Mouse (Mus musculus) forebrain, postnatal 0 days (tissue): ENCODE results near the gene Psma7. TPM values are rescaled to one million over a fixed set of nuclear protein-coding genes. Genes with fewer than 3 reads are reported as not detected.

Source experiments
- ATAC-seq: fragments of 200-750 bp; cut with Nextera tagmentation; 2 replicates; pipeline ENCODE4 v1.8.0; 2017; ENCODE audit warnings: mild to moderate bottlenecking, moderate library complexity
- DNase-seq: peaks from one replicate; pipeline ENCODE4 v3.0.0-alpha.2; 2015
- H3K27ac ChIP-seq: fragments of 300-500 bp; sonication (generic); 2 replicates; pipeline ENCODE4 v1.5.1; 2014; ENCODE audit warnings: low read depth, mild to moderate bottlenecking, antibody characterized with exemption, low read length, moderate library complexity, mixed read lengths
- H3K27me3 ChIP-seq: fragments of 300-500 bp; sonication (generic); 2 replicates; pipeline ENCODE4 v1.6.1; 2014; ENCODE audit warnings: mild to moderate bottlenecking, low read length, mixed read lengths; ENCODE audit not compliant: insufficient read depth
- H3K36me3 ChIP-seq: fragments of 300-500 bp; sonication (generic); 2 replicates; pipeline ENCODE4 v1.6.1; 2014; ENCODE audit warnings: mild to moderate bottlenecking, moderate library complexity; ENCODE audit not compliant: insufficient read depth
- H3K4me1 ChIP-seq: fragments of 300-500 bp; sonication (generic); 2 replicates; pipeline ENCODE4 v1.6.1; 2014; ENCODE audit warnings: antibody characterized with exemption; ENCODE audit not compliant: insufficient read depth
- H3K4me2 ChIP-seq: fragments of 300-500 bp; sonication (generic); 2 replicates; pipeline ENCODE4 v1.6.1; 2014; ENCODE audit warnings: low read depth, mild to moderate bottlenecking, moderate library complexity
- H3K4me3 ChIP-seq: fragments of 300-500 bp; sonication (generic); 2 replicates; pipeline ENCODE4 v1.5.1; 2014; ENCODE audit warnings: low read depth, low read length, mixed read lengths
- H3K9ac ChIP-seq: fragments of 300-500 bp; sonication (generic); 2 replicates; pipeline ENCODE4 v1.6.1; 2014; ENCODE audit warnings: mild to moderate bottlenecking
- H3K9me3 ChIP-seq: fragments of 300-500 bp; sonication (generic); 2 replicates; pipeline ENCODE4 v1.6.1; 2016; ENCODE audit warnings: low read length
- CTCF ChIP-seq: sonication (generic); IDR thresholded peaks from 2 replicates; pipeline ENCODE4 v1.5.1; 2016; ENCODE audit warnings: antibody characterized with exemption, control low read depth, low read depth
- WGBS: fragments of 180-500 bp; shearing (Covaris S2); extraction: QIAGEN DNeasy Blood & Tissue Kit; methylation state at CpG from one replicate; pipeline ENCODE4 v1.1.7; 2014; 5-methylcytosine and 5-hydroxymethylcytosine counted together
- polyA plus RNA-seq: library from polyadenylated mRNA; unstranded; fragments of >200 nt; fragmentation: Nextera tagmentation; extraction: Ambion mirVana; gene quantifications from 2 replicates; pipeline ENCODE4 v1.2.1, GENCODE M21; 2015
- total RNA-seq: library from RNA; depleted of rRNA; stranded (reverse); fragments of >200 nt; gene quantifications from 2 replicates; pipeline ENCODE4 v1.2.3, GENCODE M21; 2014; rRNA removed

Psma7 gene
- total and polyA plus RNA-seq, 2 experiments from 2014 or later, result 301 to 581 TPM

DNA sequence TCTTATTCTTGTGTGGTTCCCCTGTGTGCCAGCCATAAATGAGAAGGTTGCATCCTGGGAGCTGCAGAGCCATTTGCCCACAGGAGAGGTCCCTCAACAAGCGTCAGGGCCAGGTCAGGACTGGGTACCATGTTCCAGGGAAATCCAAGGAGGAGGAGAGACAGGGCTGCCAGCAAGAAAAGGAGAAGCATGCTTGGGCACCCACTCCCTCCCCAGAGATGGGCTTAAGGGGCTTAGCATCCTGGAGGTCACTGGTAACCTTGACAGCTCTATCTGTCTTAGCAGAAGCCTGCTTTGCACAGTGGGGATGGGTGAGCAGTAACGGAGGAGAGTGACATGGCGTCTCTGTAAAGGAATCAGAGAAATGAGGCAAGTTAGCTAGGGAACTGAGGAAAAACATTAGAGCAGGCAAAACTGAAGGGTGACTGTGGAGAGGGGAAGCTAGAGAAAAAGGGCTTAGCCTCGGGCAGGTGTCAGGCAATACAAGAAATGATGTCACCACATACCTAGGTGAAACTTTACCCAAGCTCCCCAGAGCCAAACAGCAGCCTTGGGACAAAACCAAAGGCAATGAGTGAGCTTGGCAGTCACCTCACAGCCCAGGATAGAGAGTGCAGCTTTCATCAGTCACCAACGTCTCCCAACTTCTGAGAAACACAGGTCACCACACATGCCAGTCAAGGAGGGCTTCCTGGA lies 36.4 kb downstream of the Psma7 start:
- no peak overlapping the region for H3K4me2 ChIP-seq
- H3K4me3 ChIP-seq, result no peak overlapping the region
- no peak for TF ChIP-seq CTCF
- no peaks in the 10 kb centered on the region for H3K9me3 ChIP-seq
- H3K9ac ChIP-seq, result no peak overlapping the region
- ATAC-seq (no peak), DNase-seq (no peak)
- H3K27me3 ChIP-seq, result no peaks in the 10 kb centered on the region
- no peaks in the 10 kb centered on the region for H3K4me1 ChIP-seq
- H3K27ac ChIP-seq, result no peak overlapping the region
- 60% methylated on average over 5 of the region's 5 CpGs for WGBS
- no peaks in the 10 kb centered on the region for H3K36me3 ChIP-seq

DNA sequence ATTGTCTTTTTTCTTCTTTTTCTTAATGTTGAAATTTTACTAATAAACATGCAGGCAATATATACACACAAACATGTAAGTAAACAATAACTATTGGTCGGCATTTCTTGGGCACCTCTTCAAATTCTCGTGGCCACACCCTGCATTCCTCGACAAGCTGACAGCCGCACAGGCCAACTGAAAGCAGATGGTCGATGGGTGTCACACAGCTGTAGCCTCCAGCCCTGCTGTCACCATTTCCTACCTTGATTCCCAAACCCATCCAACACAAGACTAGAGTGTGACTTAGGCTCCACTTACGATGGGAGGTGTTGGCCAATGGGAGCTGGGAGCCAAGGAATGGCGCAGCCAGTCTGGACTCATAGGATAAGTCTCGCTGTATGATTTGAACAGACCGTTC lies 40.6 kb downstream of the Psma7 start:
- ATAC-seq (no peak), DNase-seq (no peak)
- Histone ChIP-seq H3K4me2 (no peak overlapping the region), H3K27me3 (no peaks in the 10 kb centered on the region), H3K4me1 (no peaks in the 10 kb centered on the region), H3K4me3 (no peak overlapping the region), H3K27ac (no peak overlapping the region), H3K9ac (no peak overlapping the region), H3K9me3 (no peaks in the 10 kb centered on the region), H3K36me3 (no peaks in the 10 kb centered on the region)
- WGBS, result 91% methylated on average over 9 of the region's 9 CpGs
- TF ChIP-seq CTCF, result no peak

DNA sequence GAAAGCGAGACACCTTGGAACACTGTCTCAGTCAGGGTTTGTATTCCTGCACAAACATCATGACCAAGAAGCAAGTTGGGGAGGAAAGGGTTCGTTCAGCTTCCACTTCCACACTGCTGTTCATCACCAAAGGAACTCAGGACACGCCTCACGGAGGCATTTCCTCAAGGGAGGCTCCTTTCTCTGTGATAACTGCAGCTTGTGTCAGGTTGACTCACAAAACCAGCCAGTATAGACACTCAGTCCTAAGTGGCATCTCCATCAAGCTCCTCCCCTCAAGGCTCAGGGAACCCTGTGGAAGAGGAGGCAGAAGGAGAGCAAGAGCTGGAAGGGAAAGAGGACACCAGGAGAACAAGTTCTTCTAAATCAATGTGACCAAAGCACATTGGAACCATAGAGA lies 43.8 kb downstream of the Psma7 start:
- no peak for TF ChIP-seq CTCF
- Histone ChIP-seq H3K36me3 (no peaks in the 10 kb centered on the region), H3K4me3 (no peak overlapping the region), H3K9ac (no peak overlapping the region), H3K27me3 (no peaks in the 10 kb centered on the region), H3K4me2 (no peak overlapping the region), H3K4me1 (no peaks in the 10 kb centered on the region), H3K9me3 (no peaks in the 10 kb centered on the region), H3K27ac (no peak overlapping the region)
- no peak for ATAC-seq
- DNase-seq, result no peak
- 83% methylated on average over 4 of the region's 4 CpGs for whole genome bisulfite sequencing

GRCm38 (mm10) chr2:179993071-179993470 lies 49.2 kb downstream of the Psma7 start:
- no peak for TF ChIP-seq CTCF

GRCm38 (mm10) chr2:179989098-179989497 lies 53.1 kb downstream of the Psma7 start:
- H3K36me3 ChIP-seq, result no peaks in the 10 kb centered on the region
- no peaks in the 10 kb centered on the region for H3K4me1 ChIP-seq
- DNase-seq (no peak), ATAC-seq (no peak)
- H3K27ac ChIP-seq, result no peak overlapping the region
- H3K4me2 ChIP-seq, result no peak overlapping the region
- no peak for TF ChIP-seq CTCF
- H3K9ac ChIP-seq, result no peak overlapping the region
- no peak overlapping the region for H3K4me3 ChIP-seq
- no peaks in the 10 kb centered on the region for H3K27me3 ChIP-seq
- no peaks in the 10 kb centered on the region for H3K9me3 ChIP-seq
- 23% methylated on average over 1 of the region's 1 CpGs for WGBS

More at GRCm38 (mm10) chr2:179993071-179993470, 49.2 kb downstream of the Psma7 start:
- Histone ChIP-seq H3K27ac (no peak overlapping the region), H3K9me3 (no peaks in the 10 kb centered on the region), H3K4me3 (no peak overlapping the region), H3K4me1 (no peaks in the 10 kb centered on the region), H3K9ac (no peak overlapping the region), H3K4me2 (no peak overlapping the region), H3K27me3 (no peaks in the 10 kb centered on the region), H3K36me3 (no peaks in the 10 kb centered on the region)
- ATAC-seq (no peak), DNase-seq (no peak)
- 89% methylated on average over 5 of the region's 5 CpGs for WGBS

DNA sequence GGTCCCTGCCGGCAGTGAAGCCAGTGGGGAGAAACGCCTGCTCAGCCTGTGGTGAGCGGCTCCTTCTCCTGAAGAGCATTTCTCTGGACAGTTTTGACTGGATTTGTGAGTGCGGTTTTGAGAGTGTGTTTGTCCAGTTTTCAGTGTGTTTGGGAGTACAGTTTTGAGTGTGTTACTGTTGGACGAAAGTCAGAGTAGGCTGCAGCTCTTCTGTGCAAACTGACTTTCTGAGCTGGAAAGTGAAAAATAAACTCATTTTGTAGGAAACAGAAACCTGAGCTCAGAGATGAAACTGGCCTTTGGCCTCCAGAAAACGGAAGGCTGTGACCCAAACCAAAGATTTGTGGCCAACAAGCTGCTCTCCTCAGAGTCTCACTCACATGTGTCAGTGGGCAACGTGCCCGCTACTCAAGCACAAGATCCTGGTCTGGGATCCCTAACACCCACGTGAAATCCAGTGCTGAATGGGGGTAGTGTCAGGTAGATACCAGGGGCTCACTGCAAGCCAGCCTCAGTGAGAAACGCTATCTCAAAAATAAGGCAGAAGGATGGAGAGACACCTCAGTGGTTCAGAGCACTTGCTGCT lies 55.7 kb downstream of the Psma7 start:
- H3K4me2 ChIP-seq, result no peak overlapping the region
- no peaks in the 10 kb centered on the region for H3K9me3 ChIP-seq
- H3K27me3 ChIP-seq, result no peaks in the 10 kb centered on the region
- DNase-seq, result no peak
- H3K36me3 ChIP-seq, result no peaks in the 10 kb centered on the region
- TF ChIP-seq CTCF, result no peak
- H3K4me3 ChIP-seq, result no peak overlapping the region
- H3K27ac ChIP-seq, result no peak overlapping the region
- ATAC-seq, result no peak
- H3K9ac ChIP-seq, result no peak overlapping the region
- 77% methylated on average over 10 of the region's 10 CpGs for WGBS
- no peaks in the 10 kb centered on the region for H3K4me1 ChIP-seq

Other genes with a start within 250 kb of the Psma7 start
- 11.4 and 12.5 TPM in 2 replicates for gene Taf4, start 65.8 kb downstream of the Psma7 start, total RNA-seq
- gene Taf4, start 65.8 kb downstream of the Psma7 start, polyA plus RNA-seq, result 2.1 and 2.4 TPM in 2 replicates
- 154 and 162 TPM in 2 replicates for gene Lsm14b, start 17.4 kb downstream of the Psma7 start, total RNA-seq
- 24.4 and 24.8 TPM in 2 replicates for gene Lsm14b, start 17.4 kb downstream of the Psma7 start, polyA plus RNA-seq
- 82.6 and 104 TPM in 2 replicates for gene Ss18l1, start 76 bp upstream of the Psma7 start, total RNA-seq
- 32.8 and 47.0 TPM in 2 replicates for gene Ss18l1, start 76 bp upstream of the Psma7 start, polyA plus RNA-seq
- gene Mtg2, start 28.2 kb upstream of the Psma7 start, total RNA-seq, result 27.9 and 32.2 TPM in 2 replicates
- 23.5 and 25.5 TPM in 2 replicates for gene Mtg2, start 28.2 kb upstream of the Psma7 start, polyA plus RNA-seq
- 11.3 and 13.3 TPM in 2 replicates for gene Hrh3, start 62.1 kb upstream of the Psma7 start, total RNA-seq
- gene Hrh3, start 62.1 kb upstream of the Psma7 start, polyA plus RNA-seq, result 4.6 and 6.1 TPM in 2 replicates
- 63.0 and 64.2 TPM in 2 replicates for gene Osbpl2, start 76.9 kb upstream of the Psma7 start, total RNA-seq
- 61.0 and 69.8 TPM in 2 replicates for gene Osbpl2, start 76.9 kb upstream of the Psma7 start, polyA plus RNA-seq
- 133 and 168 TPM in 2 replicates for gene Adrm1, start 129.1 kb upstream of the Psma7 start, total RNA-seq
- gene Adrm1, start 129.1 kb upstream of the Psma7 start, polyA plus RNA-seq, result 219 and 222 TPM in 2 replicates
- 3.5 and 8.9 TPM in 2 replicates for gene Lama5, start 183.4 kb upstream of the Psma7 start, total RNA-seq
- 1.4 and 1.7 TPM in 2 replicates for gene Lama5, start 183.4 kb upstream of the Psma7 start, polyA plus RNA-seq
- gene Rps21, start 214.9 kb upstream of the Psma7 start, total RNA-seq, result 848 and 1,386 TPM in 2 replicates
- gene Rps21, start 214.9 kb upstream of the Psma7 start, polyA plus RNA-seq, result 439 and 570 TPM in 2 replicates
- 46.6 and 58.8 TPM in 2 replicates for gene Cables2, start 231.1 kb upstream of the Psma7 start, total RNA-seq
- gene Cables2, start 231.1 kb upstream of the Psma7 start, polyA plus RNA-seq, result 21.1 and 28.4 TPM in 2 replicates
- not detected in 2 replicates for gene Rbbp8nl, start 247.4 kb upstream of the Psma7 start, total RNA-seq
- not detected in 2 replicates for gene Rbbp8nl, start 247.4 kb upstream of the Psma7 start, polyA plus RNA-seq